Mouse (Mus musculus) hindbrain, embryonic 16.5 days (tissue): ENCODE measurements around the gene Srp9. TPM values are rescaled to one million over a fixed set of nuclear protein-coding genes. Genes with fewer than 3 reads are reported as not detected.
A peak's percentile ranks its signal among the peaks of the same experiment; 100 is the strongest.

ENCODE experiments used
- ATAC-seq: fragments of 200-750 bp; cut with Nextera tagmentation; 2 replicates; pipeline ENCODE4 v1.8.0; 2017; ENCODE audit warnings: moderate TSS enrichment, moderate library complexity
- H3K27ac ChIP-seq: fragments of 300-500 bp; sonication (generic); 2 replicates; pipeline ENCODE4 v1.5.1; 2014; ENCODE audit warnings: low read depth, mild to moderate bottlenecking, control low read depth, low read length, moderate library complexity
- H3K27me3 ChIP-seq: fragments of 300-500 bp; sonication (generic); replicated peaks from 2 replicates; pipeline ENCODE4 v1.6.1; 2014; ENCODE audit warnings: low read length; ENCODE audit not compliant: control insufficient read depth, insufficient read depth
- H3K36me3 ChIP-seq: fragments of 300-500 bp; sonication (generic); 2 replicates; pipeline ENCODE4 v1.6.1; 2014; ENCODE audit warnings: mild to moderate bottlenecking, low read length, moderate library complexity, mixed read lengths; ENCODE audit not compliant: control insufficient read depth, insufficient read depth
- H3K4me1 ChIP-seq: fragments of 300-500 bp; sonication (generic); 2 replicates; pipeline ENCODE4 v1.6.1; 2014; ENCODE audit warnings: low read depth, low read length; ENCODE audit not compliant: control insufficient read depth, insufficient read depth
- H3K4me2 ChIP-seq: fragments of 300-500 bp; sonication (generic); 2 replicates; pipeline ENCODE4 v1.6.1; 2014; ENCODE audit warnings: mild to moderate bottlenecking, low read length, control low read depth, moderate library complexity
- H3K4me3 ChIP-seq: fragments of 300-500 bp; sonication (generic); 2 replicates; pipeline ENCODE4 v1.5.1; 2014; ENCODE audit warnings: mild to moderate bottlenecking, low read length, control low read depth, moderate library complexity
- H3K9ac ChIP-seq: fragments of 300-500 bp; sonication (generic); 2 replicates; pipeline ENCODE4 v1.6.1; 2014; ENCODE audit warnings: low read depth, mild to moderate bottlenecking, control low read depth, low read length, moderate library complexity
- H3K9me3 ChIP-seq: fragments of 300-500 bp; sonication (generic); 2 replicates; pipeline ENCODE4 v1.6.1; 2014; ENCODE audit warnings: mild to moderate bottlenecking, low read length, moderate library complexity; ENCODE audit not compliant: control insufficient read depth
- WGBS: fragments of 180-500 bp; shearing (Covaris S2); extraction: QIAGEN DNeasy Blood & Tissue Kit; methylation state at CpG from one replicate; pipeline ENCODE4 v1.1.7; 2014; 5-methylcytosine and 5-hydroxymethylcytosine counted together
- polyA plus RNA-seq: library from polyadenylated mRNA; unstranded; fragments of >200 nt; fragmentation: Nextera tagmentation; extraction: Ambion mirVana; gene quantifications from 2 replicates; pipeline ENCODE4 v1.2.1, GENCODE M21; 2015

The Srp9 gene
- polyA plus RNA-seq, 1 experiment from 2014 or later: 134 TPM

GRCm38 (mm10) chr1:182090298-182090677 is 34.2 kb upstream of the Srp9 start:
- Histone ChIP-seq H3K4me3 (no peak overlapping the region), H3K4me2 (no peak overlapping the region), H3K27me3 (no peaks in the 10 kb centered on the region), H3K9ac (no peak overlapping the region), H3K4me1 (peaks cover 30% of the 10 kb centered on the region), H3K36me3 (no peaks in the 10 kb centered on the region), H3K27ac (peak overlapping the region; percentile 45), H3K9me3 (no peaks in the 10 kb centered on the region)
- ATAC-seq: 0 out of 2 replicates have a peak, but pooled peaks have one; percentile 2
- 25% methylated on average over 5 of the region's 5 CpGs for WGBS

- H3K27me3 ChIP-seq: no peaks in the 10 kb centered on the region
- H3K4me2 ChIP-seq: no peak overlapping the region
- H3K36me3 ChIP-seq: no peaks in the 10 kb centered on the region
- H3K4me3 ChIP-seq: no peak overlapping the region
- no peak overlapping the region for H3K9ac ChIP-seq
- no peaks in the 10 kb centered on the region for H3K9me3 ChIP-seq
- H3K4me1 ChIP-seq: peaks cover 33% of the 10 kb centered on the region
- H3K27ac ChIP-seq: 0 out of 2 replicates have a peak overlapping the region, but pooled peaks have one; percentile 16
- 64% methylated on average over 7 of the region's 7 CpGs for WGBS
- no peak for ATAC-seq
These were observed 33.3 kb upstream of the Srp9 start for GRCm38 (mm10) chr1:182091261-182091660.

DNA sequence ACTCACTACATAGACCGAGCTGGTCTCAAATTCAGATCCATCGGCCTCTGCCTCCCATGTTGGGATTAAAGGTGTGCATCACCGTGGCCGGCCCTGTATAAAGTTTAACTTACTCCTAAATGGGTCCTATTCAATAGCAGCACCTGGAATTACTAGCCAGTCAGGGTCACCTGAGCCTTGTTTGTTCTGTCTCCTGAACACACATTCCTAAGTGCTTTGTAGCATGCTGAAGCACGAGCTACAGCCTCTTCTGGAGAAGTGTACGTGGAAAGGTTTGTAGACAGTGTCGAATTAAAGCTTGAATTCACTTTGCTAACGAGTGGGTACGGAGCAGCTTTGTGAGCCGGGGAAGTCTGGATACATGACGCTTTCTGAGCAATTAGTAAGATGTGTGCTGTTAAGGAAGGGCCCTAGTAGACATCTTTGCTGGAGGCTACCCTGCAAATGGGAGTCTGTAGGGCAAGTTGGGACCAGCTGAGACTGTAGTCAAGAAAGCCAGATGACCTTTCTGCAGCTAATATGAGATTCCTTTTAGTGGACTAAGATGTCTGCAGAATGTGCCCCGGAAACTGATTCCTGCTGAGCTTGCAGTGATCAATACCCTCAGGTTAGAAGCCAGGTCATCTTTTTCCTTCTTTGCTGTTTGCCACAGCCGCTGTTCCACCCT is 32.7 kb upstream of the Srp9 start:
- Histone ChIP-seq H3K9ac (no peak overlapping the region), H3K4me1 (peaks cover 33% of the 10 kb centered on the region), H3K9me3 (no peaks in the 10 kb centered on the region), H3K4me3 (no peak overlapping the region), H3K36me3 (no peaks in the 10 kb centered on the region), H3K27ac (no peak overlapping the region), H3K4me2 (no peak overlapping the region), H3K27me3 (no peaks in the 10 kb centered on the region)
- ATAC-seq: no peak
- WGBS: 81% methylated on average over 13 of the region's 13 CpGs

GRCm38 (mm10) chr1:182092413-182092800 is 32.1 kb upstream of the Srp9 start:
- H3K4me1 ChIP-seq: peaks cover 33% of the 10 kb centered on the region
- no peaks in the 10 kb centered on the region for H3K27me3 ChIP-seq
- no peak for ATAC-seq
- H3K4me3 ChIP-seq: no peak overlapping the region
- 56% methylated on average over 5 of the region's 5 CpGs for WGBS
- no peak overlapping the region for H3K4me2 ChIP-seq
- no peaks in the 10 kb centered on the region for H3K9me3 ChIP-seq
- no peak overlapping the region for H3K27ac ChIP-seq
- no peaks in the 10 kb centered on the region for H3K36me3 ChIP-seq
- H3K9ac ChIP-seq: no peak overlapping the region

DNA sequence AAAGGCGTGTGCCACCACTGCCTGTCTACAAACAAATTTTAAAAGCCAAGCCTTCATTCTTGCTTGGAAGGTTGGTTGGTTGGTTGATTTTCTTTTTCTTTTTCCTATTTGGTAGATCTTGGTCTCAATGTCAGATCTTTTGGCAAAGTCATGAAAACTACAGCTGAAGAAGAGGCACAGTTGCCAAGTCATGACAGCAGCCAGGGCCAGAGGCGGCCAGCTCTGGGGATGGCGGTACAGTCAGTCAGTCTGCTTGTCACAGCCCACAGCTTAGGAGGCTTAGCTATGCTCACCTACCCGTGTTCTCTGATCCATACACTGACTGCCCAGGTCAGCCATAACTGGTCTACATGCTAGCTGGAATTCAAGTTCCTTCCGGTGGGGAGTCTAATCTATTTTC is 31.1 kb upstream of the Srp9 start:
- 80% methylated on average over 5 of the region's 5 CpGs for WGBS
- Histone ChIP-seq H3K36me3 (no peaks in the 10 kb centered on the region), H3K27me3 (no peaks in the 10 kb centered on the region), H3K9me3 (no peaks in the 10 kb centered on the region), H3K4me2 (no peak overlapping the region), H3K4me3 (no peak overlapping the region), H3K27ac (no peak overlapping the region), H3K9ac (no peak overlapping the region), H3K4me1 (peaks cover 31% of the 10 kb centered on the region)
- no peak for ATAC-seq

DNA sequence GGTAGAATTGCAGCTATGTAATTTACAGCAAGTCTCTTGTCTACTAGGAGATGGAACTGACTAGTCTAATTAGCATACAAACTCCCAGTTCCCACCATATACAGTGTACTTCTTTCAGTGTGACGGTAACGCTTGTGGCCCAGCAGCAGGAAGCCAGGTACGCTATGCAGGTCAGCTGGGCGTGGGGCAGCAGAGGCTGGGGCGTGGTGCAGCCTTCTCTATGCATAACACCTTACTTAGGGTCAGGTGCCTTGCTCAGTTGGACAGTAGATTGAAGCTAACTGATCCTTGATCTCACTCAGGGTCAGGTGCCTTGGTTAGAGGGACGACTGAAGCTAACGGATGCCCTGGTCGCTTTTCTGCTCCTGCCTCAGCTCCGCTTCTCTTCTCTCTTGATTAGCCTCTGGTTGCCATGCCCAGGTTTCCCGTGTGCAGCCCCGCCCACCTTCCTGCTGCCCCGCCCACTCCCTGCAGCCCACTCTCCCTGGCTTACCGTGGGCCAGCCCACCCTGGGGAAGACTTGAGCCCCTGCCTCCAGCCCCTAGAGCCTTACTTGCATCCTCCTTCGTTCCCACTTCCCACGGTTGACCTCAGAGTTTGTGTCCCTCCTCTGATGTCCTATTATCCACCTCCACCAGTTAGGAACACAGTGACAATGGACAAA is 29.9 kb upstream of the Srp9 start:
- Histone ChIP-seq H3K27ac (no peak overlapping the region), H3K4me3 (no peak overlapping the region), H3K4me1 (peaks cover 19% of the 10 kb centered on the region), H3K27me3 (no peaks in the 10 kb centered on the region), H3K4me2 (no peak overlapping the region), H3K9ac (no peak overlapping the region), H3K36me3 (no peaks in the 10 kb centered on the region), H3K9me3 (no peaks in the 10 kb centered on the region)
- WGBS: 37% methylated on average over 15 of the region's 15 CpGs
- no peak for ATAC-seq

- Histone ChIP-seq H3K9ac (no peak overlapping the region), H3K27ac (peak overlapping the region; percentile 47; the same call in 1 of the 2 replicates), H3K36me3 (no peaks in the 10 kb centered on the region), H3K4me1 (peaks cover 13% of the 10 kb centered on the region), H3K4me2 (peak overlapping the region; percentile 33), H3K9me3 (no peaks in the 10 kb centered on the region), H3K4me3 (no peak overlapping the region), H3K27me3 (no peaks in the 10 kb centered on the region)
- 10% methylated on average over 10 of the region's 10 CpGs for WGBS
- ATAC-seq: peak; percentile 62
These were observed 29.2 kb upstream of the Srp9 start for GRCm38 (mm10) chr1:182095240-182095741.

GRCm38 (mm10) chr1:182096707-182097106 is 27.8 kb upstream of the Srp9 start:
- Histone ChIP-seq H3K9me3 (no peaks in the 10 kb centered on the region), H3K36me3 (no peaks in the 10 kb centered on the region), H3K9ac (no peak overlapping the region), H3K27ac (no peak overlapping the region), H3K4me2 (no peak overlapping the region), H3K27me3 (no peaks in the 10 kb centered on the region), H3K4me3 (no peak overlapping the region), H3K4me1 (peaks cover 8% of the 10 kb centered on the region; the same call in 1 of the 2 replicates)
- WGBS: 93% methylated on average over 5 of the region's 5 CpGs
- ATAC-seq: no peak

- Histone ChIP-seq H3K9me3 (no peaks in the 10 kb centered on the region), H3K4me2 (no peak overlapping the region), H3K36me3 (no peaks in the 10 kb centered on the region), H3K4me1 (peaks cover 8% of the 10 kb centered on the region; the same call in 1 of the 2 replicates), H3K9ac (no peak overlapping the region), H3K27me3 (no peaks in the 10 kb centered on the region), H3K27ac (no peak overlapping the region), H3K4me3 (no peak overlapping the region)
- 56% methylated on average over 5 of the region's 5 CpGs for WGBS
- no peak for ATAC-seq
These were observed 25.5 kb upstream of the Srp9 start for GRCm38 (mm10) chr1:182099062-182099461.
